Mouse (Mus musculus) liver, postnatal 0 days (tissue): ENCODE results near the gene Sdk1.

ENCODE experiments used
- CTCF ChIP-seq: sonication (generic); IDR thresholded peaks from 2 replicates; pipeline ENCODE4 v1.5.1; 2016; ENCODE audit warnings: antibody characterized with exemption, low read depth
- EP300 ChIP-seq: IDR thresholded peaks from 2 replicates; pipeline ENCODE4 v1.6.1; 2016; ENCODE audit warnings: antibody characterized with exemption, low read depth, mild to moderate bottlenecking

GRCm38 (mm10) chr5:141345476-141345875 lies 104.2 kb downstream of the Sdk1 start:
- TF ChIP-seq CTCF (no peak), EP300 (no peak)
